Mouse (Mus musculus) CH12.LX (cell line): ENCODE results near the gene Pdia2. TPM values are rescaled to one million over a fixed set of nuclear protein-coding genes. Genes with fewer than 3 reads are reported as not detected.

Experiments
- DNase-seq: peaks from one replicate; pipeline ENCODE4 v3.0.0-alpha.2; 2013; ENCODE audit errors: extremely low read depth
- H3K27ac ChIP-seq: 2 replicates; pipeline ENCODE4 v1.5.1; 2012; ENCODE audit warnings: low read depth, mild to moderate bottlenecking, control low read depth, moderate library complexity; ENCODE audit not compliant: insufficient read depth
- H3K27me3 ChIP-seq: replicated peaks from 2 replicates; pipeline ENCODE3; 2012; ENCODE audit warnings: inconsistent platforms
- H3K36me3 ChIP-seq, 2 experiments: replicated peaks in 1 of 2; 2 replicates each; pipeline versions ENCODE3 to v1.6.1; 2012; ENCODE audit warnings: inconsistent platforms in 1 of 2, low read length in 1 of 2, mild to moderate bottlenecking in 1 of 2, mixed read lengths in 1 of 2, moderate library complexity in 1 of 2; ENCODE audit not compliant: control insufficient read depth in 1 of 2, insufficient read depth in 1 of 2
- H3K4me1 ChIP-seq, 2 experiments: 2 replicates each; pipeline ENCODE4 v1.6.1; 2012; ENCODE audit warnings: inconsistent platforms in 1 of 2, moderate library complexity in 1 of 2; ENCODE audit not compliant: insufficient read depth in 2 of 2, control insufficient read depth in 1 of 2
- H3K4me2 ChIP-seq: 2 replicates; pipeline ENCODE4 v1.6.1; 2012; ENCODE audit warnings: low read depth, mild to moderate bottlenecking, control low read depth; ENCODE audit not compliant: poor library complexity, insufficient read depth, severe bottlenecking
- H3K4me3 ChIP-seq, 3 experiments: fragments of 150-350 bp in 1 of 3; sonication (generic) in 1 of 3; replicated peaks in 1 of 3; 2 replicates each; pipeline versions ENCODE3 to v1.5.1; 2011 to 2012; ENCODE audit warnings: low read depth in 2 of 3, low read length in 2 of 3, mild to moderate bottlenecking in 2 of 3, moderate library complexity in 2 of 3, control low read depth in 1 of 3, improper control_type of control experiment in 1 of 3, inconsistent platforms in 1 of 3, mixed read lengths in 1 of 3; ENCODE audit not compliant: poor library complexity in 1 of 3
- H3K79me2 ChIP-seq: replicated peaks from 2 replicates; pipeline ENCODE4 v1.6.1; 2012; ENCODE audit warnings: mild to moderate bottlenecking, moderate library complexity; ENCODE audit not compliant: control insufficient read depth, poor library complexity, insufficient read depth, severe bottlenecking; ENCODE audit errors: extremely low read depth
- H3K9ac ChIP-seq: 2 replicates; pipeline ENCODE4 v1.6.1; 2012; ENCODE audit warnings: low read depth, mild to moderate bottlenecking, control low read depth, moderate library complexity; ENCODE audit not compliant: insufficient read depth
- H3K9me3 ChIP-seq: replicated peaks from 2 replicates; pipeline ENCODE3; 2012; ENCODE audit warnings: low read length, inconsistent platforms, mixed read lengths
- BHLHE40 ChIP-seq: IDR thresholded peaks from 2 replicates; pipeline ENCODE4 v1.6.1; 2011; ENCODE audit warnings: mild to moderate bottlenecking, low read depth, low read length, improper control_type of control experiment
- CHD1 ChIP-seq: IDR thresholded peaks from 2 replicates; pipeline ENCODE4 v1.6.1; 2012; ENCODE audit warnings: low read depth, low read length, improper control_type of control experiment, inconsistent platforms
- CTCF ChIP-seq, 2 experiments: IDR thresholded peaks in 1 of 2; conservative IDR thresholded peaks in 1 of 2; 2 replicates each; pipeline ENCODE4 v1.5.1; 2011 to 2012; ENCODE audit warnings: low read depth in 2 of 2, low read length in 2 of 2, improper control_type of control experiment in 1 of 2, inconsistent platforms in 1 of 2, mild to moderate bottlenecking in 1 of 2, moderate library complexity in 1 of 2
- E2F4 ChIP-seq: IDR thresholded peaks from 2 replicates; pipeline ENCODE4 v1.6.1; 2011; ENCODE audit warnings: low read depth, low read length, improper control_type of control experiment; ENCODE audit not compliant: insufficient replicate concordance
- ELF1 ChIP-seq: IDR thresholded peaks from 2 replicates; pipeline ENCODE4 v1.6.1; 2014; ENCODE audit warnings: low read depth, mild to moderate bottlenecking, inconsistent platforms, low read length, improper control_type of control experiment
- EP300 ChIP-seq: IDR thresholded peaks from 2 replicates; pipeline ENCODE4 v1.6.1; 2011; ENCODE audit warnings: low read length, improper control_type of control experiment
- ETS1 ChIP-seq: conservative IDR thresholded peaks from 2 replicates; pipeline ENCODE4 v1.6.1; 2012; ENCODE audit warnings: low read depth, mild to moderate bottlenecking, inconsistent platforms, low read length, improper control_type of control experiment, moderate library complexity
- GABPA ChIP-seq: IDR thresholded peaks from 2 replicates; pipeline ENCODE4 v1.6.1; 2012; ENCODE audit warnings: low read depth, low read length, improper control_type of control experiment, inconsistent platforms; ENCODE audit not compliant: insufficient replicate concordance
- HCFC1 ChIP-seq: IDR thresholded peaks from 2 replicates; pipeline ENCODE4 v1.6.1; 2012; ENCODE audit warnings: low read depth, mild to moderate bottlenecking, inconsistent platforms, low read length, improper control_type of control experiment
- IRF4 ChIP-seq: IDR thresholded peaks from 2 replicates; pipeline ENCODE4 v1.6.1; 2014; ENCODE audit warnings: low read depth, mild to moderate bottlenecking, inconsistent platforms, low read length, improper control_type of control experiment
- JUN ChIP-seq: IDR thresholded peaks from 2 replicates; pipeline ENCODE4 v1.6.1; 2011; ENCODE audit warnings: low read depth, mild to moderate bottlenecking, low read length, improper control_type of control experiment, moderate library complexity; ENCODE audit not compliant: insufficient read depth
- JUND ChIP-seq: conservative IDR thresholded peaks from 2 replicates; pipeline ENCODE4 v1.6.1; 2011; ENCODE audit warnings: low read depth, low read length, improper control_type of control experiment
- KAT2A ChIP-seq: IDR thresholded peaks from 2 replicates; pipeline ENCODE4 v1.6.1; 2012; ENCODE audit warnings: low read length, improper control_type of control experiment, inconsistent platforms; ENCODE audit not compliant: insufficient replicate concordance
- MAFK ChIP-seq: IDR thresholded peaks from 2 replicates; pipeline ENCODE4 v1.6.1; 2011; ENCODE audit warnings: low read length, improper control_type of control experiment; ENCODE audit not compliant: insufficient replicate concordance
- MAX ChIP-seq: IDR thresholded peaks from 2 replicates; pipeline ENCODE4 v1.6.1; 2011; ENCODE audit warnings: low read length, improper control_type of control experiment
- MAZ ChIP-seq: IDR thresholded peaks from 2 replicates; pipeline ENCODE4 v1.6.1; 2012; ENCODE audit warnings: low read depth, mild to moderate bottlenecking, inconsistent platforms, low read length, improper control_type of control experiment, moderate library complexity
- MEF2A ChIP-seq: IDR thresholded peaks from 2 replicates; pipeline ENCODE4 v1.6.1; 2014; ENCODE audit warnings: low read depth, mild to moderate bottlenecking, inconsistent platforms, low read length, improper control_type of control experiment, borderline replicate concordance
- MXI1 ChIP-seq: IDR thresholded peaks from 2 replicates; pipeline ENCODE4 v1.6.1; 2011; ENCODE audit warnings: mild to moderate bottlenecking, low read depth, low read length, improper control_type of control experiment
- MYC ChIP-seq: IDR thresholded peaks from 2 replicates; pipeline ENCODE4 v1.6.1; 2011; ENCODE audit warnings: low read depth, mild to moderate bottlenecking, improper control_type of control experiment, low read length
- NELFE ChIP-seq: IDR thresholded peaks from 2 replicates; pipeline ENCODE4 v1.6.1; 2011; ENCODE audit warnings: low read depth, low read length, improper control_type of control experiment
- POLR2AphosphoS2 ChIP-seq: IDR thresholded peaks from 2 replicates; pipeline ENCODE4 v1.6.1; 2011; ENCODE audit warnings: low read depth, low read length, improper control_type of control experiment
- RAD21 ChIP-seq: IDR thresholded peaks from 2 replicates; pipeline ENCODE4 v1.6.1; 2011; ENCODE audit warnings: low read depth, mild to moderate bottlenecking, low read length, improper control_type of control experiment, moderate library complexity
- RCOR1 ChIP-seq: conservative IDR thresholded peaks from 2 replicates; pipeline ENCODE4 v1.6.1; 2012; ENCODE audit warnings: low read depth, mild to moderate bottlenecking, inconsistent platforms, low read length, improper control_type of control experiment
- SIN3A ChIP-seq: IDR thresholded peaks from 2 replicates; pipeline ENCODE4 v1.6.1; 2012; ENCODE audit warnings: low read length, improper control_type of control experiment, inconsistent platforms
- SMC3 ChIP-seq: IDR thresholded peaks from 2 replicates; pipeline ENCODE4 v1.6.1; 2011; ENCODE audit warnings: low read depth, low read length, improper control_type of control experiment
- TBP ChIP-seq: conservative IDR thresholded peaks from 2 replicates; pipeline ENCODE4 v1.6.1; 2011; ENCODE audit warnings: low read depth, low read length, improper control_type of control experiment
- TCF12 ChIP-seq: IDR thresholded peaks from 2 replicates; pipeline ENCODE4 v1.6.1; 2014; ENCODE audit warnings: low read depth, mild to moderate bottlenecking, inconsistent platforms, low read length, improper control_type of control experiment
- UBTF ChIP-seq: IDR thresholded peaks from 2 replicates; pipeline ENCODE4 v1.6.1; 2012; ENCODE audit warnings: low read depth, mild to moderate bottlenecking, inconsistent platforms, low read length, improper control_type of control experiment, moderate library complexity
- ZC3H11A ChIP-seq: IDR thresholded peaks from 2 replicates; pipeline ENCODE4 v1.6.1; 2012; ENCODE audit warnings: low read depth, mild to moderate bottlenecking, inconsistent platforms, low read length, improper control_type of control experiment
- ZKSCAN1 ChIP-seq: IDR thresholded peaks from 2 replicates; pipeline ENCODE4 v1.6.1; 2012; ENCODE audit warnings: low read depth, inconsistent platforms, low read length, improper control_type of control experiment, borderline replicate concordance
- ZMIZ1 ChIP-seq: IDR thresholded peaks from 2 replicates; pipeline ENCODE4 v1.6.1; 2012; ENCODE audit warnings: low read depth, mild to moderate bottlenecking, inconsistent platforms, low read length, improper control_type of control experiment
- ZNF384 ChIP-seq: IDR thresholded peaks from 2 replicates; pipeline ENCODE4 v1.6.1; 2012; ENCODE audit warnings: low read depth, low read length, improper control_type of control experiment, inconsistent platforms
- dilution Hi-C: fragments of 300-500 bp; cut with MboI; formaldehyde crosslinking; loops from 2 replicates; pipeline ENCODE4 v1.14.3; 2020; ENCODE audit warnings: low sequenced_read_pairs; ENCODE audit not compliant: extremely low pct_unique_long_range_greater_than_20kb, extremely low pct_ligation_motif_present
- in situ Hi-C: fragments of 300-500 bp; cut with MboI; formaldehyde crosslinking; loops from 3 replicates; pipeline ENCODE4 v1.14.3; 2019; ENCODE audit warnings: low sequenced_read_pairs, low pct_ligation_motif_present, low pct_unique_long_range_greater_than_20kb, mixed read lengths
- polyA plus RNA-seq: library from polyadenylated mRNA; unstranded; fragments of >175 nt; gene quantifications from 2 replicates; pipeline ENCODE4 v1.2.1, GENCODE M21; 2012; ENCODE audit warnings: low read depth; ENCODE audit not compliant: insufficient read length
- total RNA-seq, 2 experiments: library from RNA; depleted of rRNA; stranded (reverse); fragments of 300-350 nt in 1 of 2; fragments of >200 nt in 1 of 2; gene quantifications; 2 replicates each; pipeline ENCODE4 v1.2.3; 2012 to 2014

Gene Pdia2
- 0.38 and 0.50 TPM in 2 replicates for total RNA-seq (2012; rRNA removed)
- total RNA-seq (2014; rRNA removed): not detected in 2 replicates
- not detected in 2 replicates for polyA plus RNA-seq

DNA sequence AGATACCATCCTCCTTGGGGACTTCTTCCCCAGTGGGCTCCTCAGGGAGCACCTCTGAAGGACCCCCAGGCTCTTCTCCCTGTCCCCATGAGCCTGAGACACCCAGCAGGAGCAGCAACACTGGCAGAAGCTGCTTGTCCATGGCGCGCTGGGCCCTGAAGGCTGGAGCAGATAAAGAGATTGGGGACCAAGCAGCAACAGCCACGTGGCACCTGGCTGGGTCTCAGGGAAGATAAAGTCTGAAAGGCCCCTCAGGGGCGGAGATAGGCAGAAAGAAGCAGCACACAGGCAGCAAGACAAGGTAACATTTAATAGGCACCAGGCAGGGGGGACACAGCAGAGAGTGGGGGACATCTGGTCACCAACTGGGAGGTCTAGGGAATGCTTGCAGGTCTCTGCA lies at the start of gene Pdia2:
Gene Pdia2 (minus strand): TSS at position 196 of the 400 bp plus-strand sequence.
- no peak within 1 kb of the TSS for H3K27ac ChIP-seq
- no peak within 1 kb of the TSS for H3K4me3 ChIP-seq

DNA sequence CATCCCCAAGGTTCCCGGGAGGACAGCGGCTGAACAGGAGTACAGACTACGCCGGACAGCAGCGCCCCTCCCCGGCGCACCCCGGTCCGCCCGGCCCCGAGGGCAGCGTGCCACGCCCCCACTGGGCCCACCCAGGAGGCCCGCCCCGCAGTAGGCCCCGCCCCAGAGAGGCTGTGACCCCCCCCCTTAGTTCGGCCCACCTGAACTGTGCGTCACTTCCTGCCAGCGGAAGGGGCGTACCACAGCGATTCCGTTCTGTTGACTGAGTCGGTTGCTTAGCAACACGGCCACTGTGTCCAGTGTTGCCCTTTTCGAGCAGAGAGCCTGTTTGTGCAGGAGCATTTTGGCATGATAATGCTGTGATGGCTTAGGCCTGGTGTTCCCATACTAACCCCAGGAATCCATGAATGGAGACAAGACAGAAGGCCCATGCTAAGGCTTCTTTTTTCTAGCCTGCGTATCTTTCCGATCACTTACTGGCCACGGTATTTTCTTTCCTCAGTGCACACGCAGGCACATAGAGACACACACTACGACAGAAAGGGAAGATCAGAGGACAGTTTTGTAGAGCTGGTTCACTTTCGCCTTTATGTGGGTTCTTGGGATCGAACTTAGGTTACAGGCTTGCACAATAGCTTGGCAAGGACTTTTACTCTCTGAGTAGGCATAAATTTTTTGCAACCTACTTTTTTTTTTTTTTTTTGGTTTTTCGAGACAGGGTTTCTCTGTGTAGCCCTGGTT lies 45.4 kb upstream of the Pdia2 start, which contains the start of gene Fam234a:
Gene Fam234a (minus strand): TSS at position 142 of the 741 bp plus-strand sequence.
- DNase-seq: peak; percentile 95
- peak within 1 kb of the TSS; percentile 76 for H3K4me2 ChIP-seq
- H3K79me2 ChIP-seq: no peaks in the 10 kb centered on the region
- H3K27ac ChIP-seq: peak within 1 kb of the TSS; percentile 2; the same call in 1 of the 2 replicates
- H3K4me3 ChIP-seq: peak within 1 kb of the TSS; percentile 71 to 88 (median 84)
- H3K27me3 ChIP-seq: peaks cover 9% of the 10 kb centered on the region
- no peaks in the 10 kb centered on the region for H3K36me3 ChIP-seq
- in situ Hi-C loops: loop anchor here (5.0 kb wide), 1 partner anchor 52 kb away; no protein-coding TSS in a partner anchor
- dilution Hi-C loops: no loop called here
- peaks cover 0 to 22% of the 10 kb centered on the region in 2 experiments for H3K4me1 ChIP-seq
- H3K9ac ChIP-seq: peak within 1 kb of the TSS; percentile 69
- peaks cover 6% of the 10 kb centered on the region for H3K9me3 ChIP-seq
- TF ChIP-seq MAFK: no peak
- no peak for TF ChIP-seq ZNF384
- no peak for TF ChIP-seq RAD21
- peak; percentile 37 for TF ChIP-seq MXI1
- peak; percentile 87 for TF ChIP-seq MAZ
- no peak for TF ChIP-seq MYC
- TF ChIP-seq TBP: no peak
- no peak for TF ChIP-seq ETS1
- no peak for TF ChIP-seq BHLHE40
- no peak for TF ChIP-seq GABPA
- no peak for TF ChIP-seq ZMIZ1
- TF ChIP-seq ELF1: peak; percentile 54
- TF ChIP-seq ZKSCAN1: no peak
- TF ChIP-seq HCFC1: peak; percentile 75
- no peak for TF ChIP-seq IRF4
- no peak for TF ChIP-seq TCF12
- TF ChIP-seq CTCF (conservative IDR thresholded peaks at IDR 0.05 in 1 of 2, IDR thresholded peaks at IDR 0.05 in 1 of 2; ENCODE audit: low read depth in 2 of 2, low read length in 2 of 2): peak in 1 of 2 experiments; percentile 41; a peak in 2 of 4 replicates
- TF ChIP-seq E2F4: no peak
- no peak for TF ChIP-seq JUND
- no peak for TF ChIP-seq RCOR1
- TF ChIP-seq ZC3H11A: no peak
- TF ChIP-seq UBTF: no peak
- TF ChIP-seq MAX: no peak
- TF ChIP-seq JUN: no peak
- TF ChIP-seq EP300: no peak
- TF ChIP-seq KAT2A: no peak

More for the DNA sequence above, at the start of gene Pdia2:
- dilution Hi-C loops (no loop called here), in situ Hi-C loops (no loop called here)
- no peak within 1 kb of the TSS for H3K9ac ChIP-seq
- TF ChIP-seq MAX: no peak
- no peak for TF ChIP-seq ZC3H11A
- TF ChIP-seq CHD1: no peak
- TF ChIP-seq ETS1: no peak
- TF ChIP-seq ELF1: no peak
- no peak for TF ChIP-seq RAD21
- no peak for TF ChIP-seq POLR2AphosphoS2
- TF ChIP-seq TCF12: no peak
- TF ChIP-seq JUND: no peak
- no peak for TF ChIP-seq SIN3A
- no peak for TF ChIP-seq NELFE
- TF ChIP-seq MEF2A: no peak
- TF ChIP-seq SMC3: no peak
- H3K36me3 ChIP-seq: peaks cover 35 to 51% of the 10 kb centered on the region in 2 experiments
- H3K4me1 ChIP-seq: peaks cover 0 to 3% of the 10 kb centered on the region in 2 experiments; a peak in 1 of 4 replicates
- H3K4me2 ChIP-seq: no peak within 1 kb of the TSS
- peaks cover 29% of the 10 kb centered on the region for H3K27me3 ChIP-seq
- H3K9me3 ChIP-seq: no peaks in the 10 kb centered on the region
- H3K79me2 ChIP-seq: no peaks in the 10 kb centered on the region
- DNase-seq: no peak
